Mouse (Mus musculus): Measurements from ENCODE around the gene Gm572. TPM values are rescaled to one million over a fixed set of nuclear protein-coding genes. Genes with fewer than 3 reads are reported as not detected.

Gene Gm572
- not detected in 2 replicates for polyA plus RNA-seq (2014; fragmentation: Nextera tagmentation; extraction: Ambion mirVana)

DNA sequence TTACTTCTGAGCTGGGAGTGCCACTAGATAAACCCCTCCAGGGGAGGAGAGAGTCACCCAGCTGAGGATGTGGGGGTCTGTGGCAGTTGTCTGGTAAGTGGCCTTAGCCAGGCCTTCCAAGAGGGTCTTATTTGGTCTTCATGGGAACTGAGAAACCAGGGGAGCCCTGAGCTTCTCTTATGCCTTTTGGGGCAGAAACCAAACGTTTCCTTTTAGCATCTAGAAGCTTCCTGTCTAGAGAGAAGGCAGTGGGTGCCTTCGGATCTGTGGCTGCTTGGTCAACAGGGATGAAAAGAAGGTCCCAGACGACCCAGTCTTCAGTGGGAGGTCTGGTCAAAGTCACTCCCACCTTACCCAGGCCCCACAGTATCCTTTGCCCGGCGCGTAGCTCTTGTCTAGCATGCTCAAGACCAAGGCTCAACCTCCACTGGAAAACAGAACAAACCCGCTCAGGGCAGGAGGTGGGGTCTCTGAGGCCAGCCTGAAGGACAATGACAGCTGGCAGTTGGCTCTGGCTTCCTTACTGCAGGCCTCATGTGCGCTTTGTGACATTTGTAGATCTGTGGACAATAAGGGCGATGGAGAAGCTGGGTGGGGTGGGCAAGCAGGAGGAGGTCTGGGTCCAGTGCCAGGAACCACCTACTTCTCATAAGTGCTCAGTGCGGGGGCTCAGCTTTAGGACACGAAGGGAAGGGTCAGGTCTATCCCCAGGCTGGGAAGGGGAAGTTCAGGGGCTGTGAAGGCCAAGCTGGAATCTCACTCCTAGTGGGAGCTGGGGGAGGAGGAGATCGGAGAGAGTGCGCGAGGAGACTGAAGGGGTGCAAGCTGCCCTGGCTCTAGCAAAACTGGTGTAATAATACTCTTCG is at the start of gene Gm572:
Gene Gm572 (plus strand): TSS at position 27 of the 866 bp plus-strand sequence.
- Histone ChIP-seq H3K9ac (ENCODE audit: low read length) (0 out of 2 replicates have a peak within 1 kb of the TSS, but pooled peaks have one; percentile 11), H3K4me3 (ENCODE audit: low read depth, low read length) (no peak within 1 kb of the TSS), H3K36me3 (ENCODE audit: control insufficient read depth, insufficient read depth, low read length) (no peaks in the 10 kb centered on the region), H3K4me2 (ENCODE audit: low read length) (peak within 1 kb of the TSS; percentile 35), H3K4me1 (replicated peaks; ENCODE audit: control insufficient read depth, insufficient read depth, low read length) (peaks cover 5% of the 10 kb centered on the region; the same call in 1 of the 2 replicates), H3K9me3 (ENCODE audit: control insufficient read depth, low read length) (no peaks in the 10 kb centered on the region), H3K27me3 (replicated peaks; ENCODE audit: control insufficient read depth, insufficient read depth, low read length) (no peaks in the 10 kb centered on the region), H3K27ac (ENCODE audit: low read depth) (no peak within 1 kb of the TSS)
- 62% methylated on average over 15 of the region's 15 CpGs for WGBS
- ATAC-seq (replicated peaks; ENCODE audit: low FRiP score, low TSS enrichment, low read depth): no peak
- DNase-seq (ENCODE audit: low spot score): no peak

DNA sequence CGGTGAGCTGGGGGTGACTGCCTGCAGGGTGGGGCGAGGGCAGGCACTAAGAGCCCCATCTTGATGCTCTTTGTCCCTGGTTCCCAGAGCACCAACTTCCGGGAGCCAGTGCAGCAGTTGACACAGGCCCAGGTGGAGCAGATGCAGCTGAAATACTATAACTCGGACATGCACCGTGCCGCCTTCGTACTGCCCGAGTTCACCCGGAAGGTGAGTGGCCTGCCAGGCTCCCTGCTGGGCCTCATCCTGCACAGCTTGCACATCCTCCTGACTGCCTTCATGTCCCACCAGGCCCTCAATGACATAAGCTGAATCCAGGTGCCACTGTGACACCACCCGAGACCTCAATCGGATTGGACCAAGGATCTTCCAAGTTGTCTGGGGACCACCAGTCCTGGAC is 49.1 kb upstream of the Gm572 start:
- H3K27me3 ChIP-seq (replicated peaks; ENCODE audit: control insufficient read depth, insufficient read depth, low read length): no peaks in the 10 kb centered on the region
- no peak overlapping the region for H3K9ac ChIP-seq (ENCODE audit: low read length)
- H3K36me3 ChIP-seq (ENCODE audit: control insufficient read depth, insufficient read depth, low read length): peaks cover 58% of the 10 kb centered on the region

DNA sequence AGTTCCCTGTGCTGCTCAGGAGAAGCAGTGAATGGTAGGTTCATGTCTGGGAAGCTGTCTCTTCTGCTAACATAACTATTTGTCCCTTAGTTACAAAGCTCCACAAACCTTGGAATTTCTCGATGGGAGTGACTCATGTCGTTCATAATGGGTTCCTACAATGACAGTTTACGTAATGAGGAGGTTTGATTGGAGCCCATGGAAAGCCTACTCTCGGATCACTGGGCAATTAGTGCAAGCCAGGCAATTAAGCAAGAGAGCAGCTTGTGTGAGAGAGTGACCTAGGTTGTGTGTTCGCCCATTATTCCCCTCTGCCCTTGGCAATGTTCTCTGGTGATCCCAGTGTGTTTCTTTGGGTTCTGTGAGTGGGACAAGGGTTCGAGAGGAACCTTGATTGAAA is 47.2 kb upstream of the Gm572 start:
- Histone ChIP-seq H3K36me3 (ENCODE audit: control insufficient read depth, insufficient read depth, low read length) (peaks cover 58% of the 10 kb centered on the region), H3K4me1 (replicated peaks; ENCODE audit: control insufficient read depth, insufficient read depth, low read length) (peaks cover 8% of the 10 kb centered on the region)
- WGBS: 90% methylated on average over 6 of the region's 6 CpGs

More for the DNA sequence above, 49.1 kb upstream of the Gm572 start:
- ATAC-seq (replicated peaks; ENCODE audit: low FRiP score, low TSS enrichment, low read depth) (no peak), DNase-seq (ENCODE audit: low spot score) (no peak)
- H3K9me3 ChIP-seq (ENCODE audit: control insufficient read depth, low read length): peaks cover 2% of the 10 kb centered on the region; the same call in 1 of the 2 replicates
- H3K4me1 ChIP-seq (replicated peaks; ENCODE audit: control insufficient read depth, insufficient read depth, low read length): peaks cover 11% of the 10 kb centered on the region
- 94% methylated on average over 11 of the region's 11 CpGs for WGBS
- H3K27ac ChIP-seq (ENCODE audit: low read depth): no peak overlapping the region
- no peak overlapping the region for H3K4me2 ChIP-seq (ENCODE audit: low read length)
- no peak overlapping the region for H3K4me3 ChIP-seq (ENCODE audit: low read depth, low read length)

DNA sequence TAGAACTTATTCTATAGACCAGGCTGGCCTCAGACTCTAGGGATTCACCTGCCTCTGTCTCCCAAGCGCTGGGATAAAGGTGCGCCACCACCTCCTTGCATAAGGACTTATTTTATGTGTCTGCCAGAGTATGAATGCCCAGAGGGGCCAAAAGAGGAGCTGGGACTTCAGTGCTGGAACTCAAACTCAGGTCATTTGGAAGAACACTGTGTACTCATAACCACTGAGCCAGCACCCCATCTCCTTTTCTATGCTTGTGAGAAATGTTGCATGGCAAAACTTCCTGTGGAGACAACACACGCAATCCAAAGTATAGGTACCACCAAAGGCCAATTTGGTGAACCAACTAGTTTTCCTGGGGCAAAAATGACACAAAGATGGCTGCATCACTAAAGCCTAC is 46.4 kb upstream of the Gm572 start:
- no peak for ATAC-seq (replicated peaks; ENCODE audit: low FRiP score, low TSS enrichment, low read depth)
- peaks cover 2% of the 10 kb centered on the region; the same call in 1 of the 2 replicates for H3K9me3 ChIP-seq (ENCODE audit: control insufficient read depth, low read length)
- no peak overlapping the region for H3K4me2 ChIP-seq (ENCODE audit: low read length)
- H3K27ac ChIP-seq (ENCODE audit: low read depth): no peak overlapping the region
- no peaks in the 10 kb centered on the region for H3K27me3 ChIP-seq (replicated peaks; ENCODE audit: control insufficient read depth, insufficient read depth, low read length)
- H3K4me1 ChIP-seq (replicated peaks; ENCODE audit: control insufficient read depth, insufficient read depth, low read length): peaks cover 8% of the 10 kb centered on the region
- no peak overlapping the region for H3K4me3 ChIP-seq (ENCODE audit: low read depth, low read length)
- H3K9ac ChIP-seq (ENCODE audit: low read length): no peak overlapping the region
- WGBS: 94% methylated on average over 3 of the region's 3 CpGs
- H3K36me3 ChIP-seq (ENCODE audit: control insufficient read depth, insufficient read depth, low read length): peaks cover 58% of the 10 kb centered on the region
- DNase-seq (ENCODE audit: low spot score): no peak

More for the DNA sequence above, 47.2 kb upstream of the Gm572 start:
- DNase-seq (ENCODE audit: low spot score) (no peak), ATAC-seq (replicated peaks; ENCODE audit: low FRiP score, low TSS enrichment, low read depth) (no peak)
- Histone ChIP-seq H3K27me3 (replicated peaks; ENCODE audit: control insufficient read depth, insufficient read depth, low read length) (no peaks in the 10 kb centered on the region), H3K4me2 (ENCODE audit: low read length) (no peak overlapping the region), H3K9me3 (ENCODE audit: control insufficient read depth, low read length) (peaks cover 2% of the 10 kb centered on the region; the same call in 1 of the 2 replicates), H3K27ac (ENCODE audit: low read depth) (no peak overlapping the region), H3K9ac (ENCODE audit: low read length) (no peak overlapping the region), H3K4me3 (ENCODE audit: low read depth, low read length) (no peak overlapping the region)

DNA sequence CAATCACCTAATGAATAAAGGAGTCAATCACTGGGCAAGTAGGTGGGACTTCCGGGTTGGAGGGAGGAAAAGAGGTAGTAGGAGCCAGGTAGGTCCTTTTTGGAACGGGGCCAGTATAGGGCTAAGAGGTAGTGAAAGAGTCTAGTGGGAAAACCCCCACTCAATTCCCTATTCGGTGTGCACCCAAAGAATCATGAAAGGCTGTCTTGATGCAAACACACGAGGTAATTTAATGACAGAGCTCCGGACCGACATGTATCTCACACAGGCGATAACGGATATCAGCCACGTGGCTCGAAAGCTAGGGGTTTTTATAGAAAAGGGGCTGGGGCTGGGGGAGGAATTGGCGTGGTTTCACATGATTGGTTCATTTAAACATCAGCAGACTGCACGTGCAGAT is 44.3 kb upstream of the Gm572 start:
- H3K27ac ChIP-seq (ENCODE audit: low read depth): no peak overlapping the region
- no peak overlapping the region for H3K9ac ChIP-seq (ENCODE audit: low read length)
- peaks cover 2% of the 10 kb centered on the region; the same call in 1 of the 2 replicates for H3K9me3 ChIP-seq (ENCODE audit: control insufficient read depth, low read length)
- H3K27me3 ChIP-seq (replicated peaks; ENCODE audit: control insufficient read depth, insufficient read depth, low read length): no peaks in the 10 kb centered on the region
- no peak overlapping the region for H3K4me2 ChIP-seq (ENCODE audit: low read length)
- no peaks in the 10 kb centered on the region for H3K4me1 ChIP-seq (replicated peaks; ENCODE audit: control insufficient read depth, insufficient read depth, low read length)
- no peak overlapping the region for H3K4me3 ChIP-seq (ENCODE audit: low read depth, low read length)
- DNase-seq (ENCODE audit: low spot score): no peak
- H3K36me3 ChIP-seq (ENCODE audit: control insufficient read depth, insufficient read depth, low read length): peaks cover 49% of the 10 kb centered on the region
- ATAC-seq (replicated peaks; ENCODE audit: low FRiP score, low TSS enrichment, low read depth): no peak
- 94% methylated on average over 12 of the region's 12 CpGs for WGBS

DNA sequence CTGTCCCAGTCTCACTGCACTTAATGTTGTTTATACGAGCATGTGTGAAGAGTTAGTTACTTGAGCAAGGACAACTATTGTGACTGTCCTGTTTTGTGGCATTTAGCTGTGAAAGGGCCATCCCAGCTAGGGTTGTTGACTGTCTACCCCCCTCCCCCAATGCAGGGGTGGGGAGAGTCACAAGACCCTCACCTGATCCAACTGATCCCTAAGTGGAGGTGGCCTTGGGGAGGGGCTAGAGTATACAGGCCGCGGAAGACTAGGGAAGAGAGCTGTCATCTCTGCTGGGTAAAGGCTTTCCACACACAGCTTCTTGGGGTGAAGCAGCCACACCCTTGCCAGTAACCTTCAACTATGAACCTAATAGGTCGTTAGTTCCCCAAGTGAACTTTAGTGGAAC is 42.8 kb upstream of the Gm572 start:
- H3K27me3 ChIP-seq (replicated peaks; ENCODE audit: control insufficient read depth, insufficient read depth, low read length): no peaks in the 10 kb centered on the region
- WGBS: 87% methylated on average over 4 of the region's 4 CpGs
- no peak overlapping the region for H3K4me2 ChIP-seq (ENCODE audit: low read length)
- DNase-seq (ENCODE audit: low spot score): no peak
- no peak overlapping the region for H3K27ac ChIP-seq (ENCODE audit: low read depth)
- peaks cover 2% of the 10 kb centered on the region; the same call in 1 of the 2 replicates for H3K9me3 ChIP-seq (ENCODE audit: control insufficient read depth, low read length)
- 0 out of 2 replicates have a peak, but pooled peaks have one; percentile 17 for ATAC-seq (replicated peaks; ENCODE audit: low FRiP score, low TSS enrichment, low read depth)
- no peak overlapping the region for H3K4me3 ChIP-seq (ENCODE audit: low read depth, low read length)
- peaks cover 34% of the 10 kb centered on the region for H3K36me3 ChIP-seq (ENCODE audit: control insufficient read depth, insufficient read depth, low read length)
- no peaks in the 10 kb centered on the region for H3K4me1 ChIP-seq (replicated peaks; ENCODE audit: control insufficient read depth, insufficient read depth, low read length)
- no peak overlapping the region for H3K9ac ChIP-seq (ENCODE audit: low read length)

DNA sequence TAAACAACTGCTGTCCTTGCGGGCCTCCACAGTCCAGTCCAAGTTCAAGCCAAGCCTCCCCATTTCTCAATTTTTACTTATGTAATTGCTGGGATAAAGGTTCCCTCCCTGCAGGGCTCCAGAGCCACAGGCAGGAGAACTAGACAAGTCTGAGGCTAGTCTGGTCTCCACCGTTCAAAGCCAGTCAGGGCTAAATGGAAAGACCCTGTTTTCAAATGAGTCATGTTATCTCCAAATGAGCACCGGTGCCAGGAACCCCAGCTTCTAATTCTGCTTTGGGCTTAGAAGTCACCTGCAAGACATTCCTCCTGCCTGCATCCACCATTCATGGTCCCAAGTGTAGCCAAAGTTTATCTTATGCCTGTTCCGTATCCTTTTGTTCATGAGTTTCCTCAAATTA is 41.2 kb upstream of the Gm572 start:
- H3K36me3 ChIP-seq (ENCODE audit: control insufficient read depth, insufficient read depth, low read length): peaks cover 18% of the 10 kb centered on the region
- 81% methylated on average over 4 of the region's 4 CpGs for WGBS
- H3K9ac ChIP-seq (ENCODE audit: low read length): no peak overlapping the region
- peaks cover 2% of the 10 kb centered on the region; the same call in 1 of the 2 replicates for H3K9me3 ChIP-seq (ENCODE audit: control insufficient read depth, low read length)
- DNase-seq (ENCODE audit: low spot score) (no peak), ATAC-seq (replicated peaks; ENCODE audit: low FRiP score, low TSS enrichment, low read depth) (no peak)
- no peaks in the 10 kb centered on the region for H3K27me3 ChIP-seq (replicated peaks; ENCODE audit: control insufficient read depth, insufficient read depth, low read length)
- H3K4me1 ChIP-seq (replicated peaks; ENCODE audit: control insufficient read depth, insufficient read depth, low read length): no peaks in the 10 kb centered on the region
- H3K27ac ChIP-seq (ENCODE audit: low read depth): no peak overlapping the region
- no peak overlapping the region for H3K4me2 ChIP-seq (ENCODE audit: low read length)
- no peak overlapping the region for H3K4me3 ChIP-seq (ENCODE audit: low read depth, low read length)

DNA sequence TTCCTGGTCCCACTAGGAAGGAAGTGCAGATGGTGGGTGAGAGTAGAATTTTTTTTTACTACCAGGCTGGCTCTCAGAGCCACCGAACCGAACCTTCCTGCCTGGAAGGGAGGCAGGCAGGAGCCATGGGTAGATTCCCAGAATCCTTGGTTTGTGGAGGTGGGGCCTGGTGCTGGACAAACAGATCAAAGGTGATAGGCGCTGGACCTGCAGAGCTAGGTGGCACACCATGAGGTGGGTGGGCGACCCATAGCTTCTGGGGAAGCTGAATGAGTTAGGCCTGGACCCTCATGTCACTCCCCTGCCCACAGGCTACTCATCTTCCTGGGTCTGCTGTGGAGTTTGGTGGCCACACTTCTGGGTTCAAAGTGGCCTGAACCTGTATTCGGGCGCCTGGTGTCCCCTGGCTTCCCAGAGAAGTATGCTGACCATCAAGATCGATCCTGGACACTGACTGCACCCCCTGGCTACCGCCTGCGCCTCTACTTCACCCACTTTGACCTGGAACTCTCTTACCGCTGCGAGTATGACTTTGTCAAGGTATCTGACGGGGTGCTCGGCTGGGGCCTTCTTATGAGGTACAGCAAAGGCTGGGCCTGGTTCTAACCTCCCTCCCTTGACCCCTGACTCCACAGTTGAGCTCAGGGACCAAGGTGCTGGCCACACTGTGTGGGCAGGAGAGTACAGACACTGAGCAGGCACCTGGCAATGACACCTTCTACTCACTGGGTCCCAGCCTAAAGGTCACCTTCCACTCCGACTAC is 40.6 kb upstream of the Gm572 start, which contains the start of gene Masp2:
Gene Masp2 (plus strand): TSS at position 198 of the 764 bp plus-strand sequence.
- no peak within 1 kb of the TSS for H3K4me2 ChIP-seq (ENCODE audit: low read length)
- H3K36me3 ChIP-seq (ENCODE audit: control insufficient read depth, insufficient read depth, low read length): peaks cover 11% of the 10 kb centered on the region
- no peak within 1 kb of the TSS for H3K4me3 ChIP-seq (ENCODE audit: low read depth, low read length)
- no peak for DNase-seq (ENCODE audit: low spot score)
- H3K4me1 ChIP-seq (replicated peaks; ENCODE audit: control insufficient read depth, insufficient read depth, low read length): no peaks in the 10 kb centered on the region
- no peak within 1 kb of the TSS for H3K27ac ChIP-seq (ENCODE audit: low read depth)
- peaks cover 2% of the 10 kb centered on the region; the same call in 1 of the 2 replicates for H3K9me3 ChIP-seq (ENCODE audit: control insufficient read depth, low read length)
- 87% methylated on average over 14 of the region's 14 CpGs for WGBS
- no peak within 1 kb of the TSS for H3K9ac ChIP-seq (ENCODE audit: low read length)
- no peak for ATAC-seq (replicated peaks; ENCODE audit: low FRiP score, low TSS enrichment, low read depth)
- no peaks in the 10 kb centered on the region for H3K27me3 ChIP-seq (replicated peaks; ENCODE audit: control insufficient read depth, insufficient read depth, low read length)

All from intestine, embryonic 14.5 days (tissue).